Mouse (Mus musculus): ENCODE measurements at regions not wholly inside any gene's neighbourhood (a gene's known extent, or its start where the extent isn't known, plus 50 kb on each side); places are given as distances from the start of the nearest gene placed in this dataset.

DNA sequence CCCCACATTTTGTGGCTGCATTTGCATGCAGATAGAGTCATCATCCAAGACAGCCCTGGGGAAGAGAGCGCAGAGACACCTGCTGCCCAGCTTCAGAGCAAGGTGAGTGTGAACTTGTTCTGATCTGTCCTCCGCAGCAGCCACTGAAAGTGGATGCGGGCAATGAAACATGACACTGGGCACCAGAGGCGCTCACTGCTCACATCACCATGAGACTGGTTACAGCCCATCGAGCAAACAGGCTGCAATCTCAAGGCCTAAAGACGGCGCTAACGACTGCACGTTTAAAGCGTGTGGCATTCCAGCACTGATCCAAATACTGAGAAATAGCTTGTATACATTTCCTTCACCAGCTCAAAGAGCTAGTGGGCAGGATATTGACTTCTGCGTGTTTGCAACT is 65.8 kb downstream of the Barhl2 start:
- no peak for DNase-seq

GRCm38 (mm10) chr5:106386621-106387020 is 71.3 kb downstream of the Barhl2 start:
- no peak for DNase-seq

GRCm38 (mm10) chr5:106385838-106386237 is 72.1 kb downstream of the Barhl2 start:
- DNase-seq = no peak

DNA sequence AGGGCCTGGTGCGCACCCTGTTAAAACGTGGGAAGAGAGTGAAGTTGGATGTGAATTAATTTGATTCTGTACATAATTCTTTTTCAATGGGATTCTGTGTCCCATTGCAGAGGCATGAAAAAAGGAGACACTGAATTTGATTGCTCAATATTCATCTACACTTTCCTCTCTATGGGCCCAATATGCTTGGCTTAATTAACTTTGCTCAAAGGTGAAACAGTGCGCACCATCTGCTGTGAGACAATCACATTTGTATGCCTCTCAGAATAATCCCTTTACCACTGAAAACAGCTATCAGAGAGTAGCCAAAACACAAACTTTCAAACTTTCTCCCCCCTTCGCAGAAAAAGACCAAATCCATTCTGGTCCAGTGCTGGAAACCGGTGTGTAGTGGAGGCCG is 72.7 kb downstream of the Barhl2 start:
- no peak for DNase-seq

DNA sequence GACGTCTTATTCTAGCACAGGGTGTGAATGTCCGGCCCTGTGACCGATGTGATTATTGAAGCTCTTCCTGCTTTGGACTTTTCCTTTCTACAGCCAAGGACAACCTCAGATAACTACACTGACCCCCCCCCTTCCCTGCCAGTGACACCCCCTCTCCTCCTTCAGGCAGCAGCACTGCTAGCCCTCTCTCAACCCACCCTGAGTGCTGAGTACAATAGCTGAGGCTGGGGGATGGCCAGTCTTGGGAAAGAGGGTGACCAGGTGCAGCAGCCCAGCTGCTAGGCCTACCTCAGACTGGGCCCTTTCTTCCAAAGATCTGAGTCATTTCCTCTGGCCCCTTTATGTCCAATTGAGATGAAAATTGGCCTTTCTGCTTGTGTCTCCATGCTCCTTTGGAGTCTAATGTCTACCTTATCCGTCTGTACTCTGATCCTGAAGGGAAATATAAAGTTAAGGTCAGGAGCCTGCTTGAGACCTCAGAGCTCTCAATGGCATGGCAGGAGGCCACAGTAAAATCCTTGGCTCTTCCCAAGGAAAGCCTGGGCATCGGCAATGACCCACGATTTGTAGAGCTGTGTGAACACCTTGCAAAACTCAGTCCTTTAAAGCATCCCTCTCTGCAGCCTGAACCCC is 73.7 kb downstream of the Barhl2 start:
- peak; percentile 10 for DNase-seq

GRCm38 (mm10) chr5:106381919-106382318 is 76.0 kb downstream of the Barhl2 start:
- no peak for DNase-seq

GRCm38 (mm10) chr5:106380631-106381285 is 77.2 kb downstream of the Barhl2 start:
- no peak for DNase-seq

DNA sequence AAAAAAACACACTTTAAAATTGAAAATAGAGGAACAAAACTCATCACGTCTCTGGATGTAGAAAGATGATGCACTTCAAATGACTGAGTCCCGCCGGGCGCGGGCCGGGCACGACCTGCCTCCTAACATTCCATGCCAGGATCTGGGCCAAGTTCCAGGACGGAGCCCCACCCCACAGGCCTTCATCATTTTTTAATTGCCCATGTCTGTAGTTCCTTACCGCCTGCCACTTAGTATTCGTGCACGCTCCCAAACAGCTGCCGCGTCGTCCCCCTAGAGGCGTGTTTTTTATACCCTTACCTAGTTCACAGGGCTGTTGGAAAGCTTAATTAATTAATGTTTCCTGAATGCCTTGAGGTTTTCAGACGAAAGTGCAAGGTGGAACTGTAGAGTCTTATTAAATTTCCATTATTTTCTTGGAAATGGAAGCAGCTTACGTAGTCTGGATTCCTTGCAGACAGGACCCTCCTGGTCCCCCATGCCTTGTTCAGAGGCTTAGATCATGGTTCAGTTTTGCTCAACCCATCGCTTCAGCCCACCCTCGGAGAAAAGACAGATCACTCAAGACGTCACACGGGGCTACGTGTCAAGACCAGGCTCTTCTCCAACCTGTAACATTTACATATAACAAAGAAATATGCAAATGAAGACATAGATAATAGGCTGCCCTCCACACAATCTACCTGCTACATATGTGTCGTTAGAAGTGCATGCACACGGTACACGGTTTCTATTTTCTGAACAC is 81.0 kb downstream of the Barhl2 start:
- DNase-seq = no peak

GRCm38 (mm10) chr5:106367831-106368230 is 90.1 kb downstream of the Barhl2 start:
- DNase-seq = no peak

- DNase-seq = no peak
Measured at GRCm38 (mm10) chr5:106367312-106367711, 90.7 kb downstream of the Barhl2 start.

DNA sequence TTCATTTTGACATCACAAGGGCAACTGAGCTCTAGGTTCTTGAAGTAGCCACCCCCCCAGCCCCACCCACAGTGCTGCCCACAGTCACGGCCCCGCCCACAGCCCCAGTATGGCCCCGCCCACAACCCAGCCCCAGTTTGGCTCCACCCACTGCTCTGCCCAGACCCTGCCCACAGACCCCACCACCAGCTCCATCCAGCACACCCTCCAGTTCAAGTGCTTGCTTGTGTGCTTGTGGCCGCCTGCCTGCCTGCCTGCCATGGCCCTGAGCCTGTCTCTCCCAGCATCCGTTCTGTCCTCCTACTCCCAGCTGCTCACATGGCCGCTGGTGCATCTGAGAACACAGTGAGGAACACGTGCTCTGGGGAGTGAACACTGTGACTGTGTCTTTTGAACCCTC is 92.0 kb downstream of the Barhl2 start:
- no peak for DNase-seq

DNA sequence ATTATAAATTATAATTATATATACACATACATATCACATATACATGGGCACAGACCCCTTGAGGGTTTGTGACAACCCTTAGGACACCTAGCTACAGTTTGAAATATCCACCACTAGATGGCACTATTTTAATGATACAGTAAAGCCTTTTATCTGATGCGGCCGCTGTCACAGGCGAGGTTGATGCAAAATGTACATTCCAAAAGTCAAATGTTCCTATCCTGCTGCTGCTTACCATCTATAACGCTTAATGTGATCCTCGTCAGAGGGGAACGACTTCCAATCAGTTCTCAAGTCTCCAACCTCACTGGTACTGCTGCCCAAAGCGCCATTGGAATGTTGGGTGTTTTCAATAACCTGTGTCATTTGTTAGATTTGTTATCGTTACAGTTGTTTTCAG is 92.9 kb downstream of the Barhl2 start:
- no peak for DNase-seq

DNA sequence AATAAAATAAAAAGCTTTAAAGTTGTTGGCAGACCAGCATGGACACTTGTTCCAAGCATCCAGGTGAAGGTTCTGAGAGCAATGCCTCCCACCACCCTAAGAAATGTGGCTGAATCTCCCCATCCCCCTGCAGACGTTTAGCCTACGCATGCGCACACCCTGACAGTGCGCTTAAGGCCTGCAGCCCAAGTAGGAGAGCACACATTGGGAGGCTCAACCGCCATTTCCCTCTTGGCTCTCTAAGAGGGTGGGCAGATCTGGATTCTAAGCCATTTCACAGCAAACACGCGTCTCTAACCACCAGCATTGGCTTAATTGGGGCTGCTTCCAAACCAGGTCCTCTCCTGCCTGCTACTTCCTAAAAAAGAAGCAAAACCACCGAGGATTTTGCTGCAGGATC is 106.6 kb downstream of the Barhl2 start:
- DNase-seq = no peak

- DNase-seq = no peak
Measured at GRCm38 (mm10) chr5:106349851-106350515, 108.0 kb downstream of the Barhl2 start.

- no peak for DNase-seq
Measured at GRCm38 (mm10) chr5:106344308-106344707, 113.7 kb downstream of the Barhl2 start.

DNA sequence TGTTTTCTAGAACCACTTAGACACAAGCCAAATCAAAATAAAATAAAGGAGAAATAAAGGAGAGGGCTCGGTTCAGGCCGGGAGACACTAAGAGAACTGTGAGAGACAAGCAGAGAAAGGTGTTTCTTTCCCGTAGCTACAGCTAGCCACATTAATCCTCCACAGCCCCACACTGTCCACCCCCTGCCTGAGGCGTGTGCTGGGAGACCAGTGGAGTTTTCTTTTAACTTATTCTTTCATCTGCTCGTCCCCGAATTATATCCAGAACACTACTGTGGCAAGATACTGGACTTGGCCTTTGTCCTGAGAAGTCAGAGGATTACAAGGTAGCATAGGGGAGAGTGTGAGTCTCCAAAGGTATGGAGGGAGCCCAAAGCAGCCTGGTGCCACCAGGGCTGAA is 114.4 kb downstream of the Barhl2 start:
- DNase-seq = no peak

- no peak for DNase-seq
Measured at GRCm38 (mm10) chr5:106341361-106341760, 116.6 kb downstream of the Barhl2 start.

GRCm38 (mm10) chr5:106335639-106336038 is 122.3 kb downstream of the Barhl2 start:
- DNase-seq = no peak

DNA sequence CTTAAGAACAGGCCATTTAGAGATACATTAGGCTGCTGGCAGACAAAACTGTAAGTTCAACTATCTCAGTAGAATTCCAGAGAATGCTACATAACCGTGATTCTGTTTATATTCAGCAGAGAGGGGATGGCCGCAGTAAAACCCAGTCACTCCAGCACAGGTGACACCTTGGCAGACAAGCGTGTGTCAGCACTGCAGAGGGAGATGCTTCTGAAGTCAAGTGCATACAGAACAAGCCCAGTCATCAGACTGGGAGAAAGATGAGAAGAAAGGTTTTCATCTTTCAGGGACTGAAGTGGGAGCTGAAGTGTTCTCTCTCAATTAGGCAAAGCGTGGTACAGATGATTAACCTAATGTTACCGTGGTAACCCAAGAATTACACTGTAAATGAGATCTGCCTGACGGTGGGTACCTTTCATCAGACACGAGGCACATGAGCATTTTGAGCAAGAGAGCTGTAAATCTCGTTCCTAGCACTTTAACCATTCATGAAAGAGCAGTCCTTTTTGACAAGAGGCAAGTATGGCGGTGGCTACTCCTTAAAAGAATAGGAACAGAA is 130.3 kb downstream of the Barhl2 start:
- no peak for DNase-seq

DNA sequence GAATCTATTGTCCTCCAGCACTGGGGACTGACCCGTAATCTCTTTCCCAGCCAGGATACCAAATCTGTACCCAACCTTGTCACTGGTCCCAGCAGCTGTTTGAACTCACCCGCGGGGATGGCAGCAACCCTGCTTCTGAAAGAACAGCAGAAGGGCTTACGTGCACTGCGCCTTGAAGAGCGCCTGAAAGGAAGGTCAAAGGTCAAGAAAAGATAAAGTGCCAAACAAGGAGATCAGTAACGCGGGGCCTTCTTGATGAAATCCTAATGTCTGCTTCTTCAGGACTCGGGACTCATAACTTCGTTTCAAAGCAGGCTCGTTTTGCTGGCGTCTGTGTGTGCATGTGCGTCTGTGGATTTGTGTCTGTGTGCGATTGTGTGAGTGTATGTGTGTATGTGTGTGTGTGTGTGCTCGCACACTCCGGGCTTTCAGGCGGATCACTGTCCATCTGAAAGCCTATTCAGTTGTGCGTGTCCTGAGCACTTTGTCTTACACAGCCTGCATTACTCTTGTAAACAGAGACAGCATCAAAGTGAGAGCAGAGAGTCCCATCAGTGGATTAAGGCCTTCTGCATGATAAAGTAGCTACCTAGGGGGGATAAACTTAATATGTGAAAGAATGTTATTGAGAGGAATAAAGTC is 135.3 kb downstream of the Barhl2 start:
- DNase-seq = no peak

GRCm38 (mm10) chr5:106321426-106321825 is 136.5 kb downstream of the Barhl2 start:
- peak; percentile 27 for DNase-seq

- DNase-seq = no peak
Measured at GRCm38 (mm10) chr5:106321023-106321422, 136.9 kb downstream of the Barhl2 start.

DNA sequence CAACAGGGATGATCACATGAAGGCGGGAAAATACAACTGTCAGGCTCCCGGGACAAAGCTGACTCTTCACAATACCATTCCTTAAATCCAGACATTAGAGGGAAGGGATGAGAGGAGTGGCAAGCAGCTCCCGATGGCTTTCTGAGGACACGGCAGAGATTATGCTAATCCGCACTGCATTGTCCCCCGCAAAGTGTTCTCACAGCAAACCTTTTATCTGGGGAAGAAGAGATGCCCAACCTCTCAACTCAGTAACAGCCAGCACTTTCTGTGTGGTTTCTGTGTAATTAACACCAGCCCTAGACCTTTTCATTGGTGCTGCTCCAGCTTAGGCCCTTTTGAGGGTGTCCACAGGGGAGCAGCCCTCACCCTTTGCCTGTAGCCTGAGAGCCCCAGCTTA is 137.9 kb downstream of the Barhl2 start:
- no peak for DNase-seq
